Mouse (Mus musculus) MN1 (cell line): ENCODE measurements around the gene Slc12a1.
"Not testable (repeated sequence)": the region's sequence is repeated elsewhere in the genome, so short reads cannot be mapped to it uniquely, and the experiment has no call there.

Source experiments
- DNase-seq: peaks from one replicate; pipeline ENCODE4 v3.0.0-alpha.2; 2016; ENCODE audit warnings: low spot score

Gene Slc12a1

GRCm38 (mm10) chr2:125152388-125152787, at the start of gene Slc12a1:
Slc12a1 (plus strand) TSS chr2:125152505.
- no peak for DNase-seq

GRCm38 (mm10) chr2:125104491-125104890, 47.8 kb upstream of the Slc12a1 start:
- not testable (repeated sequence) for DNase-seq

- DNase-seq: not testable (repeated sequence)
These were observed 45.8 kb upstream of the Slc12a1 start for GRCm38 (mm10) chr2:125106536-125106935.

GRCm38 (mm10) chr2:125119381-125120110, 32.8 kb upstream of the Slc12a1 start:
- DNase-seq: no peak

- peak; percentile 49 for DNase-seq
These were observed 30.0 kb upstream of the Slc12a1 start for GRCm38 (mm10) chr2:125122288-125122623.

- DNase-seq: peak; percentile 52
These were observed 29.5 kb upstream of the Slc12a1 start for GRCm38 (mm10) chr2:125122624-125123476.

GRCm38 (mm10) chr2:125123477-125123852, 28.8 kb upstream of the Slc12a1 start, which contains the start of gene Myef2:
Myef2 (minus strand) TSS chr2:125123661.
- peak; percentile 86 for DNase-seq

GRCm38 (mm10) chr2:125125824-125126223, 26.5 kb upstream of the Slc12a1 start:
- no peak for DNase-seq

- DNase-seq: no peak
These were observed 25.5 kb upstream of the Slc12a1 start for GRCm38 (mm10) chr2:125126792-125127191.

- DNase-seq: no peak
These were observed 18.2 kb upstream of the Slc12a1 start for GRCm38 (mm10) chr2:125134113-125134512.

GRCm38 (mm10) chr2:125135903-125136811, 16.1 kb upstream of the Slc12a1 start, which contains the start of gene Ctxn2:
Ctxn2 (plus strand) TSS chr2:125136692.
- no peak for DNase-seq

GRCm38 (mm10) chr2:125136846-125137245, 15.5 kb upstream of the Slc12a1 start:
- no peak for DNase-seq

GRCm38 (mm10) chr2:125142336-125142735, 10.0 kb upstream of the Slc12a1 start:
- DNase-seq: no peak

GRCm38 (mm10) chr2:125154294-125154693, 2.0 kb downstream of the Slc12a1 start:
- DNase-seq: no peak

- DNase-seq: peak; percentile 7
These were observed 3.2 kb downstream of the Slc12a1 start for GRCm38 (mm10) chr2:125155504-125155903.

GRCm38 (mm10) chr2:125162012-125162470, 9.7 kb downstream of the Slc12a1 start:
- DNase-seq: no peak

- no peak for DNase-seq
These were observed 26.0 kb downstream of the Slc12a1 start for GRCm38 (mm10) chr2:125178225-125178798.

GRCm38 (mm10) chr2:125187904-125188303, 35.6 kb downstream of the Slc12a1 start:
- DNase-seq: no peak

GRCm38 (mm10) chr2:125189197-125189596, 36.9 kb downstream of the Slc12a1 start:
- DNase-seq: peak; percentile 64

GRCm38 (mm10) chr2:125192905-125193304, 40.6 kb downstream of the Slc12a1 start:
- DNase-seq: no peak

- no peak for DNase-seq
These were observed 44.5 kb downstream of the Slc12a1 start for GRCm38 (mm10) chr2:125196771-125197170.
